Mouse (Mus musculus) 416B (cell line): ENCODE data around the gene Papss2.
"Not testable (repeated sequence)": the region's sequence is repeated elsewhere in the genome, so short reads cannot be mapped to it uniquely, and the experiment has no call there.

ENCODE experiments used
- DNase-seq: peaks from one replicate; pipeline ENCODE4 v3.0.0; 2011; ENCODE audit warnings: low read depth

Papss2 gene

GRCm38 (mm10) chr19:32641535-32641934, 45.9 kb downstream of the Papss2 start:
- no peak for DNase-seq

- DNase-seq = no peak
Observed at GRCm38 (mm10) chr19:32641995-32642394, 46.4 kb downstream of the Papss2 start.

- no peak for DNase-seq
Observed at GRCm38 (mm10) chr19:32643642-32644041, 48.1 kb downstream of the Papss2 start.

- no peak for DNase-seq
Observed at GRCm38 (mm10) chr19:32645939-32646338, 50.3 kb downstream of the Papss2 start.

- DNase-seq = no peak
Observed at GRCm38 (mm10) chr19:32646382-32646781, 50.8 kb downstream of the Papss2 start.

GRCm38 (mm10) chr19:32648019-32648571, 52.5 kb downstream of the Papss2 start:
- no peak for DNase-seq

- DNase-seq = no peak
Observed at GRCm38 (mm10) chr19:32651046-32651445, 55.5 kb downstream of the Papss2 start.

GRCm38 (mm10) chr19:32653122-32653521, 57.5 kb downstream of the Papss2 start:
- peak; percentile 15 for DNase-seq

GRCm38 (mm10) chr19:32653630-32654362, 58.2 kb downstream of the Papss2 start:
- no peak for DNase-seq

GRCm38 (mm10) chr19:32659346-32659745, 63.8 kb downstream of the Papss2 start:
- DNase-seq = no peak

GRCm38 (mm10) chr19:32662936-32663335, 67.3 kb downstream of the Papss2 start:
- peak; percentile 25 for DNase-seq

GRCm38 (mm10) chr19:32665243-32665642, 69.7 kb downstream of the Papss2 start:
- DNase-seq = no peak

GRCm38 (mm10) chr19:32667830-32668229, 72.2 kb downstream of the Papss2 start:
- not testable (repeated sequence) for DNase-seq

GRCm38 (mm10) chr19:32675766-32676165, 80.2 kb downstream of the Papss2 start:
- DNase-seq = peak; percentile 54

GRCm38 (mm10) chr19:32680894-32681293, 85.3 kb downstream of the Papss2 start:
- DNase-seq = peak; percentile 42

GRCm38 (mm10) chr19:32683081-32683480, 87.5 kb downstream of the Papss2 start:
- no peak for DNase-seq

- DNase-seq = no peak
Observed at GRCm38 (mm10) chr19:32687721-32688120, 92.1 kb downstream of the Papss2 start.

GRCm38 (mm10) chr19:32688227-32688626, 92.6 kb downstream of the Papss2 start:
- DNase-seq = not testable (repeated sequence)

GRCm38 (mm10) chr19:32689724-32690123, 94.1 kb downstream of the Papss2 start:
- peak; percentile 74 for DNase-seq

GRCm38 (mm10) chr19:32696674-32697073, 101.1 kb downstream of the Papss2 start:
- no peak for DNase-seq

- DNase-seq = peak; percentile 31
Observed at GRCm38 (mm10) chr19:32702191-32702590, 106.6 kb downstream of the Papss2 start.

- DNase-seq = no peak
Observed at GRCm38 (mm10) chr19:32708996-32709395, 113.4 kb downstream of the Papss2 start.

GRCm38 (mm10) chr19:32710288-32710687, 114.7 kb downstream of the Papss2 start:
- DNase-seq = peak; percentile 70
